Mouse (Mus musculus) urinary bladder, postnatal 10 days (tissue): ENCODE measurements around the gene Jund.

ENCODE experiments used
- DNase-seq: peaks from one replicate; pipeline ENCODE4 v3.0.0; 2022; ENCODE audit warnings: low spot score

Gene Jund

GRCm38 (mm10) chr8:70674716-70675115 lies 24.0 kb upstream of the Jund start:
- no peak for DNase-seq

DNA sequence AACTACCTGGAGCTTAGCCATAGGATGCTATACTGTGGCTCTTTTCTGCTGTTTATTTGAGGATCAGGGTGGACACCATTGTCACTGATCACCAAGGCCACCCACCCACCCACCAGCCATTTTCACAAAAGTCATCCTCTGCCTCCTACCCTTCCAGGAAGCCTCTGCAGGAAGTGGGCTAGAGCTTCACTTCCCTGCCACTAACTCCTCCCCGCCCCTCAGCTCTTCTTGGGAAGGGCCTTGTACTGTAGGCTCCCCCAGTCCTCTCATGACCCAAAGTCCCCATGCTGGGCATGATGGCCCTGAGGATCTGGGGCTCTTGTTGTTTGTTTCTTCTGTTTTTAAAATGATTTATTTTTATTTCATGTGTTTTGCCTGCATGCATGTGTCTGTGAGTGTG lies 23.4 kb upstream of the Jund start:
- DNase-seq, result no peak

DNA sequence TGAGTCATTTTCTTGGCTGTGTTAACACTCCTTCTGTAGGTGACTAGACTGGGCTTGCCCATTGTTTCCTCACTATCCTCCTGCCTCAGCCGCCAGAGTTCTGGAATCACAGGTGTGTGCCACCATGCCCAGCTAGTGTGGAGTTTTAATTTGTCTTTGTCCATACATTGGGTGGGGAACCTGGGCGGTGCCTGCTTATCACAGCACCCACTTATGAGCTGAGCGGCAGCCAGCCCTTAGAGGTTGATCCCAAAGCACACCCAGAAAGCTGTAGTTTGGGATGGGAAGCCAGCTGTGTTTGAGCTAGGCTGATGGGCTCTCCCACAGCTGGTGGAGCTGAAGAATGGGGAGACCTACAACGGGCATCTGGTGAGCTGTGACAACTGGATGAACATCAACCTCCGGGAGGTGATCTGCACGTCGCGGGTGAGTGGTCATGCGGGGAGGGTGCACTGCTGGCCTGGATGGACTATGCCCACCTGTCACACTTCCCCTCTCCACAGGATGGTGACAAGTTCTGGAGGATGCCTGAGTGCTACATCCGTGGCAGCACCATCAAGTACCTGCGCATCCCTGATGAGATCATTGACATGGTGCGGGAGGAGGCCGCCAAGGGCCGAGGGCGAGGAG lies 21.2 kb upstream of the Jund start:
- no peak for DNase-seq

- no peak for DNase-seq
Measured at GRCm38 (mm10) chr8:70678679-70679078, 20.1 kb upstream of the Jund start.

DNA sequence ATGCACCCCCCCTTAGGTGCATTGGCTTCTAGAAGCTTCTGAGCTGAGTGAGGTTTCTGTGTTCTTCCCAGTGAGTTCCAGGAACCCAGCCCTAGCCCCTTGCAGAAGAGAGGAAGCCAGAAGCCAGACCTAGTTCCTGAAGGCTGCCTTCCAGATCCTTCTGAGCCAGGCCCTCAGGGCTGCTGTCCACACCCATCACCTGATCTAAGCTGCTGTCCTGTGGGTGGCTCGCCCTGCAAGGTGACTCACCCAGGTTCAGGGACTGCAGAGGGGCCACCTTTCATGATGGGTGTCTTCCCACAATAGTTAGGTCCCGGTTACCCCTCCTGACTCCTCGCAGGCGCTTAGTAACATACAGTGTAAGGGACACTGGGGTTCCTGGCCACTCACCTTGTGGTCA lies 19.3 kb upstream of the Jund start:
- DNase-seq, result no peak

GRCm38 (mm10) chr8:70680039-70680438 lies 18.7 kb upstream of the Jund start:
- DNase-seq, result no peak

DNA sequence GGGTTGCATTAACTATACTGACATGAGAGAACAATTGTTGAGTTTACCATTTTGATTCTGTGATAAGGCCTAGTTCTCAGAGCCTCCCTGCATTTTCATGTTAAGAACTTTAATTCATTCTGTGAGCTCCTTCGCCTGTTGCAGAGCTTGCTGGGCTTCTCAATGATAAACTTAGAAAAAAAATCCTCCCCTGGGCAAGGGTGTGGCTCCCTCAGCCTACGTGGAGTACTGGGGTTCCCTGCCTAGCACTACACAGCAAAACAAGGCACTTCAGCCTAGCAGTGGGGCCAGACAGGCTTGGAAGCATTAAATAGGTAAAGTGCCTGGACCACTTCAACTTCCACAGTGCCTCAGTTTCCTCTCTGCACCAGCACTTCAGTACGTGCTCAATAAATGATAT lies 17.3 kb upstream of the Jund start:
- no peak for DNase-seq

DNA sequence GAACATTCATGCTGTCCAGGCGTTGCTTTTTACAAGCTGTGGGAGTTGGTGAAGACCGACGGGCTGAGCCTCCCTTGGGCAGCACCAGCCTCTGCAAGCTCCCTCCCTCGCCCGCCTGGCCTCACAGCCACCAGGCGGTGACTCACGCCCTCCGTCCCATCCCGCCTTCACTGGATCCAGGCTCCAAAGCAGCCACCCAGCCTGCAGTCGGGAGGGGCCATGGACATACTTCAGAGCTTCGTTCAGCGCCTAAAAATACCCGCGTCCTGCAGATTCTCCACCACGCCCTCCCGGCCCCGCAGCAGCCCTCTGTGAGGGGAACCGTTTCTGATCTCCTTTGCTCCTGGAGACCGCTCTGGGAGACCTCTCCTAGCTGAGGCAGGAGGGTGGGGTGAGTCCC lies 16.6 kb upstream of the Jund start:
- peak; percentile 48 for DNase-seq

DNA sequence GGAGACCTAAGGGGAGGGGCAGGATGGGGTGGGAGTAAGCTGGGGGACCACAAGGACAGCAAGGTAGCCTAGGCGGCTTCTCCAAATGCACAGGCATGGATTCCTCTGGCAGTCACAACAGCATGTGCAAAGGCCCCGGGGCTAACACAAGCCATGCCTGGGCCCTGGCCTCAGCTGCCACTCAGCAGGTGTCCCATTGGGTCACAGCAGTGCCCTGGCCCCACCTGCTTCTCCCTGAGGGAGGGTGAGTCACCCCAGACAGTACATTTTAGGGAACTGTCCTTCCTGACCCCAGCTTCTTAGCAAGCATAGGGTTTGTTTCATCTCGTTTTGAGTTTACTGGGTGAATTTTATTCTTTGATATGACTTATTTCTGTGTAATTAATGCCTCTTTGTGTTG lies 16.1 kb upstream of the Jund start:
- no peak for DNase-seq

DNA sequence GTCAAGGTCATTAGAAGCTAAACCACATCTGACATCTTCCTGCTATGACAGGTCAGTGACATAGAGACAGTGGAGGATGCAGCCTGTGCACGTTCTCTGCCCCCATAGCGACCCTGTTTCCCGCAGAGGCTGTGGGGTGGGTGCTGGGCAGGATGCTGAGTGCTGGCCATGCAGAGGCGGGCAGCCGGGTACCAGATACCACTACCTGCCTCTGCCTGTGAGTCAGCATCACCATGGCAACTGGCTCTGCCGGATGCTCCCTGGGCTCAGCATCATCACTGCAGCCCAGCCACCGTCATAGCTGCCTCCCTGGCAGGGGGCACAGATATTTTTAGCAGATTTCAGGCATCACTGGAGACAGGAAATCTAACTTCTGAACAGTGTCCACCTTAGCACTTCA lies 14.5 kb upstream of the Jund start:
- DNase-seq, result no peak

DNA sequence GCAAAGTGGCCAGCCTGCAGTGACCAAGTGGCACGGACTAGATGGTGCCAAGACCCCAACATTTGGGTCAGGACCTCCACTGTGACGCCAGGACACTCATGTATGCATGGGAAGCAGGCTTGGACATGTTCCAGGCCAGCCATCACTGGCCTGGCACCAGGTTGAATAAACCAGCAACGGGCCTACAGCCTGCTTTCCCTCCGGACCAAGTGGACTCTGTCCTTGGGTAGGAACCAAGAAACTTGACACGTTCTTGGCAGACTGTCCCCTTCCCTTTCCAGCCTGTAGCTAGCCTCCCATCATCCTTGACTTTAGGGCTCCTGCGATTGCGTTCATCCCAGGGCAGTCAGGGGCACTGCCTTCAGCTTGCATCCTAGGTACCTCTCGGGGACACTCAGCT lies 11.2 kb upstream of the Jund start:
- DNase-seq, result no peak

GRCm38 (mm10) chr8:70688136-70688535 lies 10.6 kb upstream of the Jund start:
- DNase-seq, result no peak

- no peak for DNase-seq
Measured at GRCm38 (mm10) chr8:70689892-70690390, 8.8 kb upstream of the Jund start.

DNA sequence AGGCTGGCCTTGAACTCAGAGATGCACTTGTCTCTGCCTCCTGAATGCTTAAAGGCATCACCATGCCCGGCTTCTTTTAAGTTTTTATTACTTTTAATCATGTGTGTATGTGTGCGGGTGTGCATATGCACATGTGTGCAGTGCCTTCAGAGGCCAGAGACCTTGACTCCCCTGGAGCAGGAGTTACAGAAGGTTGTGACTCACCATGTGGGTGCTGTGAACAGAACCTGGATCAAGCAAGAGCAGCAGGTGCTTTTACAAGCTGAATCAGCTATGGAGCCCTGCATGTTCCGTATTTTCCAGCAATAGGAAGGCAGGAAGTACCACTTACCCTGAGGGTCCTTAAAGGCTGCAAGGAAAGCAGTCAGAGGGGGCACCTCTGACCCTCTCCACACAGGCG lies 7.5 kb upstream of the Jund start:
- no peak for DNase-seq

GRCm38 (mm10) chr8:70691727-70692231 lies 7.0 kb upstream of the Jund start:
- DNase-seq, result no peak

DNA sequence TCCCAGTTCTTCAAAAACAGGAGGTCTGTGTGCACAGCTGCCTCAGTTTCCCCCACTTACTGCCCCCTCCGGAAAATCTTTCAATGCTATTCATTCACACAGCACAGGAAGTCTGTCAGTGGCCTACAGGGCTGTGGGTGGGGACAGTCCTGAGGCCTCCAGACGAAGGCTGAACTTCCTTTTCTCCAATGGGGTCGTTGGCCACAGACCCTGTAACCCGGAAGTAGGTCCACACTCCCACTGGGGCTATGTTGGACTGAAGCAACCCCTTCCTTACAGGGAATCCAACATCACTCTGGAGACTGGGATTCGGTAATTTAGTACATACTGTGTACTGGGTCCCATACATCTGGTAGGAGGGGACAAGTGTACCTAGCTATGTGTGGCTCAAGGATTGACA lies 5.1 kb upstream of the Jund start:
- DNase-seq, result no peak

- DNase-seq, result no peak
Measured at GRCm38 (mm10) chr8:70695318-70696018, 3.3 kb upstream of the Jund start.

- peak; percentile 44 for DNase-seq
Measured at GRCm38 (mm10) chr8:70696019-70696885, 2.5 kb upstream of the Jund start.

GRCm38 (mm10) chr8:70696946-70697345 lies 1.8 kb upstream of the Jund start:
- DNase-seq, result no peak

DNA sequence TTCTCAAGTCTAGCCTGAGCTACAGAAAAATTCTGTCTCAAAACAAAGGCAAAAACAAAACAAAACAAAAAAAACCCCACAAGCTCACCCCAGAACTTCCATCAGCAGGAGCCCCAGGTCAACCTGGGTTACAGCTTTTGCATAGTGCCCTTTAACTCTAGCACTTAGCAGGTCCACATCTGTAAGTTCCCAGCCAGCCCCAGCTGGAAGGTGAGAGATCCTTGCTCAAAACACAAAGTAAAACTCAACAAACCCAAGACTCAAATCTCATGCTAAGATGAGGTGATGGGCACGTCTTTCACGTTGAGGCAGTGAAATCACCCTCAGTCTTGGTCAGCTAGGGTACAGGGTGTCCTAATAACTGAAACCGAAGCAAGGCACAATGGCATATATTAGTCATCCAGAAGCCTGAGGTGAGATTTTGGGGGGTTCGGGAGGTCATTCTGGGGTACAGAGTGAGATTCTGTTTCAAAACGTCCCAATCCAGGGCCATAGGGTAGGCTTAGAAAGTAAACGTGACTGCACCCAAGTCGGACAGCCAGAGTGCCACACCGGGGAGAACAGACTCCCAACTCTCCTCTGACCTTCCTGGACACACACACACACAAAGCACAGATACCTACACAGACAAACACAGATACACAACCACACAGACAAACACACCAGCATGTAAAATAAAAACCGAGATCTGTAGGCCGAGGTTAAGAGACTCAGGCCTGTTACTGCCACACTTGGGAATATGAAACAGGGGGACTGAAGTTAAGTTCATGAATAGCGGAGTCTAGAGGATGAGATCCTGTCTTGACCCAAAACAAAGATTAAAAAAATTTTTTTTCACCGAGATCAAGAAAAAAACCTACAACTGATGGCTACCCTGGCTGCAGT lies 1.1 kb upstream of the Jund start:
- DNase-seq, result no peak

GRCm38 (mm10) chr8:70699116-70699833 lies 526 bp downstream of the Jund start:
- no peak for DNase-seq
